Mouse (Mus musculus) spleen, embryonic (tissue): Measurements from ENCODE around the gene Grm8.

Source experiments
- CTCF ChIA-PET: fragments of 350-600 bp; sonication (Branson Sonifier 250); formaldehyde crosslinking; loops from one replicate; lab custom pipeline; 2022; lab: Charles Lee

Grm8 gene

DNA sequence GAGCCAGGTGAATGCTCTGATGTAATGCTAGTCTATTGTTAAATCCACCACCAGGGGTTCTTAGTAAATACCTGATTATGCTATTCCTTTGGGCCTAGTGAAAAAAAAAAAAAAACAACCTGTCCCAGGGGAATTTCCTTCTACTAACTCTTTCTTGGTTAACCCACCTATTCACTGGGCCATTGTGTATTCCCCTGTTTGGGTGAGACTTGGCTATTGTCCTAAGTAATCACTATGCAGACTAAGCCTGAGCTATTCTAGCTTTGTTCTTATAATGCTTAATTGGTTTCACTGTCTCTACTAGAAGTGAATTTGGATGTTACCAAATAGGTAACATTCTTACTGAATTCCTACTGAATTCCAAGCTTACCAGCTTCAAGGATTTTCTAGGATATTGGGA, 872.4 kb downstream of the Grm8 start:
- CTCF ChIA-PET = no interaction called here

DNA sequence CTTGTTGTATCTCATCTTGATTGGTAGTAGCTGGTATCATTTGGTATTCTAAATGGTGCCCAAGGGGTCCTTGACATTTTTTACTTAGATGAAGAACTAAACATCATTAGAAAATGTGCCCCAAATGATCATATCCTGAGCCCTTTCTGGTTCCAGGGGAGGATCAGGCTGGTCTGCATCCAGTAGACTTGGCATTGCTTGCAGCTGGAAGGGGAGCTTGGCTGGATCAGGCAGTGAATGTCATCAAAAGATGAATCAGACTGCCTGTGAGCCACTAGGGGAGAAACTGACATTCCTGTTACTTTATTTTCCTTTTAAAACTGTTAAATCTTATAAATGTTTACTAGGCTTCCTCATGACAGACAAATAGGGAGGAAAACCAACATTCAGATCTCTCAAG, 894.6 kb downstream of the Grm8 start:
- CTCF ChIA-PET = no interaction called here

DNA sequence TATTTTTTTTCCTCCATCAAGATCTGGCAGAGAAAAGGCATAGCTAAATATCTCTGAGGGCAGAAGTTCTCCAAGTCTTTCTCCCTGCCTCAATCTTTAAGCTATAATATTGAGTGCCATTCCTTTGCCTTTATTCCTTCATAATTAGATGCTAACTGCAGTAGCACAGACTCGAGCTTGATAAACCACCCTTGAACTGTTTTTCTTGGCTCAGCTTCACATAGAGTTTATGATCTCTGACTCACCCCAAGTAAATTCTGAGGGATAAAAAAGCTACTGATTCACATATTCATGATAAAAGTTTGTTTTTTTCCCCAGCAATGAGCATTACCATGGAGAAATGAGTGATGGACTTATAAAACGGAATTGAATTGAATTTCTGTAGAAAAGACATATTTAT, 895.0 kb downstream of the Grm8 start:
- CTCF ChIA-PET = no interaction called here
